Mouse (Mus musculus): Measurements from ENCODE around the gene Cnpy4. TPM values are rescaled to one million over a fixed set of nuclear protein-coding genes. Genes with fewer than 3 reads are reported as not detected.
A peak's percentile ranks its signal among the peaks of the same experiment; 100 is the strongest.

Cnpy4 gene
- total and polyA plus RNA-seq, 3 experiments, result 7.8 to 12.1 TPM; not detected in 1

DNA sequence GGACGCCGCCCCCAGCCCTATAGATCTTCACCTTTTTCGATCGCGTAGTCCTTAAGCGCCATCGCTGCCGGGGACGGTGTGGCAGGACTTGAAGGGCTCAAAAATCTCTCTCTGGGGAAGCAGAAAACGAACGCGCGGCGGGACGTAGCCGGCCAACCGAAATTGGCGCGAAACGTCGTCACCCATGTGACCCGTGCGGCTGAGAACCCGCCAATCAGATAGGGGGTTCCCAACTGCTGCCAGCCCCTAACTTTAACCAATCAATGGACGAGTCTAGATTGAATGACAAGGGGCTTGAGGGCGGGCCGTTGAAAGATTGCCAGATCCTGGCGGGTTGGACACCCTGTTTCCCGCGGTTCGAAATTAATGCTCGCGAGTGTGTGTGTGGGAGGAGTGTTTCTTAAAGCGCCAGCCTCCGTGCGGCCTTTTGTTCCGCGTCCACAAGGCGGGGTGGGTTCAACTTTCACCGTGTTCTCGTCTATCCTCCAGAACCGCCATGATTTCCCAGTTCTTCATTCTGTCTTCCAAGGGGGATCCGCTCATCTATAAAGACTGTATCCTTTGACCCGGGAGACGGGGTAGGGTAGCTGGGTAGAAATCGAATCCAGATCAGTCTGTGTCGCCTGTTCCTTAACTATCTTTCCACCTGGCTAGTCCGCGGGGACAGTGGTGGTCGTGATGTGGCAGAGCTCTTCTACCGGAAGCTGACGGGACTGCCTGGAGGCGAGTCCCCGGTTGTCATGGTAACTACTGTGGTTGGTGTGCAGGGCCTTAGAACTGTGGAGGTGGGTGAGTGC is 15.4 kb upstream of the Cnpy4 start, which contains the start of the genes Ap4m1 and Mcm7 (continued):
- no peak for TF ChIP-seq ZKSCAN1 (IDR thresholded peaks at IDR 0.05; ENCODE audit: low read depth, low read length)
- no peak for TF ChIP-seq CHD1 (IDR thresholded peaks at IDR 0.05; ENCODE audit: low read depth, low read length)
- no peak for TF ChIP-seq BHLHE40 (IDR thresholded peaks at IDR 0.05; ENCODE audit: borderline replicate concordance, low read depth, low read length)
- no peak for TF ChIP-seq UBTF (IDR thresholded peaks at IDR 0.05; ENCODE audit: borderline replicate concordance, insufficient read depth, low read depth, low read length)
- TF ChIP-seq RCOR1 (IDR thresholded peaks at IDR 0.05; ENCODE audit: low read depth, low read length), result no peak
- TF ChIP-seq NRF1 (IDR thresholded peaks at IDR 0.05; ENCODE audit: insufficient read depth, low read depth, low read length, poor library complexity, severe bottlenecking), result no peak
- TF ChIP-seq MAX (IDR thresholded peaks at IDR 0.05; ENCODE audit: low read length), result peak; percentile 61; the same call in 1 of the 2 replicates
- no peak for TF ChIP-seq SMC3 (IDR thresholded peaks at IDR 0.05; ENCODE audit: low read depth, low read length)
- TF ChIP-seq HCFC1 (IDR thresholded peaks at IDR 0.05; ENCODE audit: low read depth, low read length), result peak; percentile 77
- TF ChIP-seq TBP (IDR thresholded peaks at IDR 0.05; ENCODE audit: low read depth, low read length), result peak; percentile 81
- no peak for TF ChIP-seq RAD21 (IDR thresholded peaks at IDR 0.05; ENCODE audit: low read depth, low read length)
- TF ChIP-seq ETS1 (IDR thresholded peaks at IDR 0.05; ENCODE audit: low read depth, low read length), result peak; percentile 20; the same call in 1 of the 2 replicates
- peak; percentile 78 for TF ChIP-seq CHD2 (IDR thresholded peaks at IDR 0.05; ENCODE audit: low read length)
- TF ChIP-seq E2F4 (IDR thresholded peaks at IDR 0.05; ENCODE audit: borderline replicate concordance, low read depth, low read length), result peak; percentile 93
- TF ChIP-seq EP300 (IDR thresholded peaks at IDR 0.05; ENCODE audit: low read depth in 1 of 2, low read length in 2 of 2), result peak in 1 of 2 experiments; percentile 22; a peak in 1 of 4 replicates
- no peak for TF ChIP-seq MAFK (IDR thresholded peaks at IDR 0.05; ENCODE audit: borderline replicate concordance, low read depth, low read length)
- no peak for TF ChIP-seq JUND (IDR thresholded peaks at IDR 0.05; ENCODE audit: low read depth, low read length)
- peak; percentile 96 for TF ChIP-seq USF1 (IDR thresholded peaks at IDR 0.05; ENCODE audit: low read depth, low read length)
- TF ChIP-seq TAL1 (IDR thresholded peaks at IDR 0.05; ENCODE audit: low read length), result no peak
- TF ChIP-seq GABPA (IDR thresholded peaks at IDR 0.05; ENCODE audit: low read depth, low read length), result no peak
- peak; percentile 50; the same call in 1 of the 2 replicates for TF ChIP-seq TCF12 (IDR thresholded peaks at IDR 0.05; ENCODE audit: low read depth, low read length)
- 0 out of 2 replicates have a peak, but pooled peaks have one; percentile 57 for TF ChIP-seq ZMIZ1 (IDR thresholded peaks at IDR 0.05; ENCODE audit: low read depth, low read length)

DNA sequence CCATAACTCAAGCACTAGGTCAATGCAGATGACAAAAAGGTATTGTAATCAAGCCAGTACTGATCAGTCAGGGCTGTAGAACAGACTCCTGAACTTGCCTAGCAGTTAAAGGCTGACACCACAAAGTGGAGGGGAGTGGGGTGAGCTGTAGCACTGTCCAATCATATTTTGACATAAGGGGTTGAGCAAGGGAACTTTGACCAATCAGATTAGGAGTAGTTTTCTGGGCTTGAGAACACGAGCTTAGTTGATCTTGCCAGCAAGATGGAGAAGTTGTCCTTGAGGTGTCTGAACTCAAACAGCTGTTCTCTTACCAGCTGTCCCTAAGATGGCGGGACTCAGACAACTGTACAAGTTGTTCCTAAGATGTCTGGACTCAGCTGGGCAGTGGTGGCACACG is 14.1 kb upstream of the Cnpy4 start:
- Histone ChIP-seq H3K9me3 (replicated peaks; ENCODE audit: insufficient read depth, low read length) (no peaks in the 10 kb centered on the region), H3K79me2 (ENCODE audit: control insufficient read depth, insufficient read depth, low read length, poor library complexity) (peaks cover 27% of the 10 kb centered on the region), H3K36me3 (ENCODE audit: control insufficient read depth in 1 of 2, insufficient read depth in 2 of 2, low read length in 2 of 2) (peaks cover 4 to 18% of the 10 kb centered on the region in 2 experiments), H3K27ac (ENCODE audit: control insufficient read depth, low read depth, low read length) (peak overlapping the region; percentile 95), H3K4me1 (ENCODE audit: control insufficient read depth in 1 of 2, insufficient read depth in 2 of 2, low read length in 2 of 2) (peaks cover 0 to 10% of the 10 kb centered on the region in 2 experiments; a peak in 2 of 4 replicates), H3K9ac (ENCODE audit: control insufficient read depth, low read depth, low read length, poor library complexity, severe bottlenecking) (0 out of 2 replicates have a peak overlapping the region, but pooled peaks have one; percentile 81), H3K4me3 (ENCODE audit: control insufficient read depth in 1 of 2, insufficient read depth in 1 of 2, low read depth in 2 of 2, low read length in 2 of 2) (no peak overlapping the region), H3K27me3 (ENCODE audit: control insufficient read depth in 1 of 2, insufficient read depth in 2 of 2, low read length in 2 of 2) (no peaks in the 10 kb centered on the region)
- TF ChIP-seq MAFK (IDR thresholded peaks at IDR 0.05; ENCODE audit: borderline replicate concordance, low read depth, low read length) (no peak), ETS1 (IDR thresholded peaks at IDR 0.05; ENCODE audit: low read depth, low read length) (peak; percentile 84), POLR2A (IDR thresholded peaks at IDR 0.05; ENCODE audit: control insufficient read depth in 1 of 2, insufficient read depth in 1 of 2, low read depth in 1 of 2, low read length in 2 of 2, poor library complexity in 1 of 2) (peak in 1 of 2 experiments; percentile 52; a peak in 2 of 4 replicates), TBP (IDR thresholded peaks at IDR 0.05; ENCODE audit: low read depth, low read length) (peak; percentile 76), NELFE (IDR thresholded peaks at IDR 0.05; ENCODE audit: low read depth, low read length) (peak; percentile 26; the same call in 1 of the 2 replicates), MYC (IDR thresholded peaks at IDR 0.05; ENCODE audit: low read depth, low read length) (0 out of 2 replicates have a peak, but pooled peaks have one; percentile 45), SIN3A (IDR thresholded peaks at IDR 0.05; ENCODE audit: low read length) (peak; percentile 84), MAX (IDR thresholded peaks at IDR 0.05; ENCODE audit: low read length) (peak; percentile 60; the same call in 1 of the 2 replicates), TCF12 (IDR thresholded peaks at IDR 0.05; ENCODE audit: low read depth, low read length) (0 out of 2 replicates have a peak, but pooled peaks have one; percentile 21), ZC3H11A (IDR thresholded peaks at IDR 0.05; ENCODE audit: low read depth, low read length) (no peak)
- peak; percentile 91 for DNase-seq (ENCODE audit: low read depth, low spot score)

Measured in MEL (cell line).